Mouse (Mus musculus) olfactory bulb, adult 2 months (tissue): ENCODE measurements around the gene Tmed1. TPM values are rescaled to one million over a fixed set of nuclear protein-coding genes. Genes with fewer than 3 reads are reported as not detected.

Experiments
- H3K27ac ChIP-seq: fragments of 200-500 bp; 2 replicates; pipeline ENCODE4 v1.5.1; 2012; ENCODE audit warnings: low read depth, low read length; ENCODE audit not compliant: insufficient read depth
- H3K4me1 ChIP-seq: fragments of 200-500 bp; 2 replicates; pipeline ENCODE4 v1.6.1; 2012; ENCODE audit warnings: low read length; ENCODE audit not compliant: control insufficient read depth, insufficient read depth
- H3K4me3 ChIP-seq: fragments of 200-500 bp; 2 replicates; pipeline ENCODE4 v1.5.1; 2012; ENCODE audit warnings: mild to moderate bottlenecking, low read depth, low read length, moderate library complexity; ENCODE audit not compliant: insufficient read depth
- CTCF ChIP-seq: fragments of 200-500 bp; IDR thresholded peaks from 2 replicates; pipeline ENCODE4 v1.5.1; 2012; ENCODE audit warnings: low read depth, mild to moderate bottlenecking, low read length, moderate library complexity; ENCODE audit not compliant: insufficient read depth
- POLR2A ChIP-seq: fragments of 200-500 bp; IDR thresholded peaks from 2 replicates; pipeline ENCODE4 v1.6.1; 2012; ENCODE audit warnings: mild to moderate bottlenecking, low read depth, low read length, moderate library complexity; ENCODE audit not compliant: insufficient read depth
- WGBS: fragments of 180-500 bp; shearing (Covaris S2); methylation state at CpG from one replicate; pipeline ENCODE4 v1.1.7; 2018; 5-methylcytosine and 5-hydroxymethylcytosine counted together
- polyA plus RNA-seq: library from polyadenylated mRNA; stranded (reverse); fragments of >200 nt; gene quantifications from 2 replicates; pipeline ENCODE4 v1.2.4, GENCODE M21; 2012; ENCODE audit warnings: low replicate concordance; ENCODE audit not compliant: missing spikeins, insufficient read depth, insufficient read length

Gene Tmed1
- polyA plus RNA-seq, 1 experiment: not detected

DNA sequence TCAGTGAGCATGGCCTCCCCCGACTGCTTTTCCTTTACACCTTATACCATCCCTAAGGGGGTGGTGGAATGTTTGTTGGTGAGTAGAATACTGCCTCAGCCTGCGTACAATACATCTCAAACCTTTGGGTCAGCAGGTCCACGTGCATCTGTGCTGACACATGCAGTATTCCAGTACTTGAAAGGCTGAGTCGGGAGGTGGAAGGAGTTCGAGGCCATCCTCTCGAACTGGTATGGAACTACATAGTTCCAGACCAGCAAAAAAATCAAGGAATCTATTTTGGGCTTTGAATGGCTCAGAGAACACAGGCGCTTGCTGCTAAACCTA lies 600 bp upstream of the Tmed1 start:
- TF ChIP-seq POLR2A (no peak), CTCF (no peak)
- peaks cover 8% of the 10 kb centered on the region for H3K4me1 ChIP-seq
- peak overlapping the region; percentile 95 for H3K4me3 ChIP-seq
- peak overlapping the region; percentile 92 for H3K27ac ChIP-seq
- WGBS: 3% methylated on average over 7 of the region's 7 CpGs

DNA sequence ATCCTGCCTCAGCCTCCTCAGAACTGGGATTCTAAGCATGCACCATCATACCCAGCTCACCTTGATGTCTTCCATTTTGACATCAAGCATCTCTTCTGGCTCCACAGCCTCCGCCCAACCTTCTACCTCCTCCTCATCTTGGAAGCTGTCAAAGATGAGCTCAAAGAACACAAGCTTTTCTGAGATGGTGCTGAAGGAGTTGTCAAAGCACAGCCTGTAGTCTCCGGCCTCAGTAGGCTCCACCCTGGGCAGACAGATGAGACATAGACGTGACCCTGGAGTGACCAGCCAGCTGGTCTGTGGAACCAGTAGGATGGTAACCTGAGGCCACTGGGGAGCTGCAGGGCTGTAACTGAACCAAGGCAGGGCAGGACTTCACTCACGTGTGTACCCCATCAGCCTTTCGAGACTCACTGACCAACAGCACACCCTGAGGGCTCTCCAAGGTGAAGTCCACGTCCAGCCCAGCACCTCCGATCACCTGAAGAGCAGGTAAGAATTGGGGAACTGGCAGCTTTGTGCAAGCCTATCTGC lies 1.1 kb downstream of the Tmed1 start:
- WGBS: 76% methylated on average over 7 of the region's 7 CpGs

DNA sequence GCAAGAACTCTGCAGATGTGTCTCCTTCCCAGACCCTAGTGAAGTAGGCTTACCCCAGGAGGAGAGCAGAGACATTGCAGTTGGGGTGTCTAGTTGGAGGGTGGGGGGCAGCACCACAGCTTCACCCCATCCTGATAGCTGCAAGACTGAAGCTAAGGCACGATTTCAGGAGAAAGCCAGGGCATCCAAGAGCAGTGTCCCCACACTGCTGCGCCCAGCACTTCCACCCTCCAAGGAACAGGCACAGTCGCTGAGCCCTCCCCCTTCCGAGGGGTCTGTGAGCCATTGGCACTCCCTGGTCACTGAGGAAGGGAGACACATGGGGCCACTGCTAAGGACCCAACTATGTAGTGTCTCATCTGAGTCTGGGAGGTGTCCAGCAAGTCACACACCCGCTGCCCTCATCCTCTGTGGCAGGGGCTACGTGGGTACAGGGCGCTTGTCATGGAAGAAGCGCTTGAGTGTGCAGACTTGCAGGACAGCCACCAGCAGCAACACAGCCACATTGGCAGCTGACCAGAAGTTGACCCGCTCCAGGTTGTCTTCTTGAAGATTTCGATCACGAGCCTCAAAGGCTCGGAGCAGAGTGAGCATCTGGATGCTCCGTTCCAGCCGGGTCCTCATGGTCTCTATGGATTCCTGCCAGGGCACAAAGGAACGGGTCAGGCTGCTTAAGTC lies 2.2 kb downstream of the Tmed1 start:
- Histone ChIP-seq H3K27ac (no peak overlapping the region), H3K4me1 (peaks cover 8% of the 10 kb centered on the region), H3K4me3 (no peak overlapping the region)
- WGBS: 86% methylated on average over 15 of the region's 15 CpGs
- TF ChIP-seq CTCF (no peak), POLR2A (no peak)

More for the DNA sequence above, 1.1 kb downstream of the Tmed1 start:
- Histone ChIP-seq H3K27ac (no peak overlapping the region), H3K4me1 (peaks cover 8% of the 10 kb centered on the region), H3K4me3 (0 out of 2 replicates have a peak overlapping the region, but pooled peaks have one; percentile 2)
- TF ChIP-seq POLR2A (no peak), CTCF (no peak)

DNA sequence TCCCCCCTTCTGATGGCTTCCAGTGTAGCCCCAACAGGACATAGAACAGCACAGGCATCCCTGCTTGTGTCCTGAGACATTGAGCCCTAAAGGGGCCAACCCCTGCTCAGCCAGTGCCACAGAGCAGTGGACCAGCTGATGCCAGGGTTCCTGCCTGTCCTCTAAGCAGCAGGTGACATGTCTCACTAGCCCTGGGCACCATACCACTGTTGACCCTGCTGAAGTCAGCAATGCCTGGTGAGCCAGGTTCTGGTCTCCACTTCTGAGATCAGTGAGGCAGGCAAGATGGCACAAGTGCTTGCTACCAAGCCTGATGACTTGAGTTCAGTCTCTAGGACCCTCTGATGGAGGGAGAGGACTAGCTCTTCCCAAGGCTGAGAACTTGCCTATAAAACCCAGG lies 4.3 kb downstream of the Tmed1 start:
- Histone ChIP-seq H3K4me1 (peaks cover 8% of the 10 kb centered on the region), H3K27ac (no peak overlapping the region), H3K4me3 (no peak overlapping the region)
- TF ChIP-seq POLR2A (no peak), CTCF (no peak)

DNA sequence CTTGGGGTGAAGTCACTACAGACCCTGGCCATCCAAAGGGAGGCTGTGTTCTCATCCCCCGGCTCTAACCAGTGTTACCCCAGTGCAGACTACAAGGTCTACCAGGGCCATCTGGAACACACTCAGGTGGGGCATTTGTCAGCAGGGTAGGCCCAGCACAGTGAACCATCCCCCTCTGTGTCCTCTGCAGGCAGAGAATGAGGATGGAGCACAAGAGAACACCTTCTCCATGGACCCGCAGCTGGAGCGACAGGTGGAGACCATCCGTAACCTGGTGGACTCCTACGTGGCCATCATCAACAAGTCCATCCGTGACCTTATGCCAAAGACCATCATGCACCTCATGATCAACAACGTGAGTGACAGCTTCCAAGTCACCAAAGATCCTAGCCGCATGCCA lies 6.7 kb downstream of the Tmed1 start:
- 94% methylated on average over 8 of the region's 8 CpGs for whole genome bisulfite sequencing
- no peak overlapping the region for H3K27ac ChIP-seq
- no peak overlapping the region for H3K4me3 ChIP-seq
- TF ChIP-seq CTCF (no peak), POLR2A (no peak)
- 0 out of 2 replicates have a peak, but pooled peaks cover 2% of the 10 kb centered on the region for H3K4me1 ChIP-seq

DNA sequence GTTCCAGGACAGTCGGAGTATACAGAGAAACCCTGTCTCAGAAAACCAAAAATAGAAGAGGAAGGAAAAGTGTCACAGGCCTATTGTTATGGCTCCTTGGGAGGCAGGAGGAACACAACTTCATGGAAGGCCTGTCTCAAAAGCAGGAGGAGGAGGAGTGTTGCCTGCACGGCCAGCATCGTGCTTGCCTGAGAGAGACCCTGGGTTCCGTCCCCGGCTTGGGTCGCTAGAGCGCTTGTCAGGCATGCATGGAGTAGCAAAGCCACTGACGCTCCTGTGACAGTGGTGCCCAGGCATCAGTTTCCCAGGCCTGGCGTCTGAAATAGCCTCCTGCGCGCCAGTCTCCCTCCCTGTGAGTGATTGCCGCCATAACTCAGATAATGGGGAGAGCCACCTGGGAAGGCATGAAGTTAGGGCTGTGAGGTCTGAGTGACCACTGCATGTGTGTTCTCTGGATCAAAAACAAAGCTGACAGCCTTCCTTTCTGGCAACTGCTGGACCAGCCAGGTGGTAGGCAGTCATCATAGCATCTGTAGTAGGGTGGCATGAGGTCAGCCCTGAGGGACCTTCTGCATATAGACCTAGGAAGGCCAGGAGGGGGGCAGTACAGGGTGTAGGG lies 11.7 kb downstream of the Tmed1 start:
- 83% methylated on average over 12 of the region's 12 CpGs for WGBS
- H3K4me3 ChIP-seq: no peak overlapping the region
- TF ChIP-seq POLR2A (no peak), CTCF (no peak)
- H3K4me1 ChIP-seq: peaks cover 39% of the 10 kb centered on the region
- no peak overlapping the region for H3K27ac ChIP-seq

DNA sequence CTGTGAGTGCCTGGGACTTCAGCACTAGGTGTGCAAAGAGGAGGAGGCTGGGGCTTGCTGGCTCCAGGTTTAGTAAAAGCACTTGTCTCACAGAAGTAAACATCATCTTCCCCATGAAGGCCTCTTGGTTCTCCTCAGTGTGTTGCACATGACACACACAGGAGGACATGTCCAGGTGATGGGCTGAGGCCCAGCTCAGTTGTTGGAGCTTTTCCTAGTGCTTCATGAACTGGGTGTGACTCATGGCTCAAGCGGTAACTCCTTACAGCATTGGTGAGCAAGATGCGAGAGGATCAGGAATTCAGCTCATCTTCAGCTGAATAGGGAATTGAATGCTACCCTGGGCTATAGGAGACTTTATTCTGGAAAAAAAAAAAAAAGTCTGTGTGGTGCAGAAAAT lies 12.4 kb downstream of the Tmed1 start:
- H3K4me1 ChIP-seq: peaks cover 39% of the 10 kb centered on the region

DNA sequence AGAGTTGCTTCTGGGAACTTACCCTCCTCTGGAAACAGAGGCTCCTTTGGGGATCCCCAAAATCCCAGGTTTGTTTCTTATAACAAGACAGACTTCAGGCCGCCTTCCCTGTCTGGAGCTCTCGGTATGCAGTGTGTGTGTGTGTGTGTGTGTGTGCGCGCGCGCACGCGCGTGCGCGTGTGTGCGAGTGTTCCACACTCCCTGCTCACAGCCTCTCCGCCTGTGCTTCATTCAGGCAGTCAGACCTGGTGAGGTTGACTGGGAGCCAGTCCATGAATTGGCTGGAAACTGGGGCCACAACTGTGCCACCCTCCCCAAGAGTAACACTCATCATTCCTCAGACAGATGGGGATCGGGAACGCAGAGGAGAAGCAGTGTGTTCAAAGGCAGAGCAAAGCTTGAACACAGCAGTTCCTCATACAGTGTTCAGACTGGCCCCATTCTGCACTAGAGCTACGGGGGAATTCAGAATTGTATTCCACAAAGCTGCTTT lies 13.0 kb downstream of the Tmed1 start:
- H3K4me1 ChIP-seq: peaks cover 39% of the 10 kb centered on the region
- TF ChIP-seq CTCF: no peak
- no peak overlapping the region for H3K4me3 ChIP-seq
- no peak overlapping the region for H3K27ac ChIP-seq
- WGBS: 88% methylated on average over 16 of the region's 16 CpGs

More for the DNA sequence above, 12.4 kb downstream of the Tmed1 start:
- H3K27ac ChIP-seq: no peak overlapping the region
- H3K4me3 ChIP-seq: no peak overlapping the region
- WGBS: 54% methylated on average over 2 of the region's 2 CpGs
- TF ChIP-seq POLR2A (no peak), CTCF (no peak)

DNA sequence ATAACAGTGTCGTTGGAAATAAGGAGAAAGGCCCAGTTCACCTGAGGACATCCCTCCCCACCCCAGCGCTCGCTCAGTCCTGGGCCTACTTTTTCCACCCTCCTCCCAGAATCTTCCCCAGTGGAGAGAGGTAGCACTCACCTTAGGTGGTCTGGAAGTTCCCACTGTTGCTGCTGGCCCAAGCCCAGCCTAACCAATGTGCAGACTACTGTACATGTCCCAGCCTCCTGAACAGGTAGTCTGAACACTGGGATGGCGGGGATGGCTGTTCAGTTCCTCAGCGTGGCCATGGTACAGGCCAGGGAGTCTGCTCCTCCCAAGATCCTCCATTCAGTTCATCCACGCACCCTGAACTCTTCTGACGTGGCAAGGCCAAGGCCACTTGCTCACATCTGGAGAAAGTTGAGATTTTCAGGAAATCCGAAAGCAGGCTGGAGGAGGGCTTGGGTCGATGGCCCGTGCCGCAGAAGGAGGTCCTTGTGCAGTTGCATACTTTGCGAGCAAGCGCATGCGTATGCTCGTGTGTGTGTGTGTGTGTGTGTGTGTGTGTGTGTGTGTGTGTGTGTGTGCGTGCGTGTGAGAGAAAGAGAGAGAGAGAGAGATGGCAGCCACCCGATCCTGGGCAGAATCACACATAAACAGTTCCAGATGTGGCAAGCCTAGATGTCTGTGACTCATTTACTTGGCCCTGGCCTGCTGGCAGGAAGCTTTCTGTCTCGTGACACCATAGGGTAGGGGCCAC lies 13.6 kb downstream of the Tmed1 start:
- TF ChIP-seq POLR2A (no peak), CTCF (no peak)

More for the DNA sequence above, 13.6 kb downstream of the Tmed1 start:
- 78% methylated on average over 19 of the region's 19 CpGs for WGBS
- H3K4me1 ChIP-seq: peaks cover 39% of the 10 kb centered on the region
- H3K27ac ChIP-seq: no peak overlapping the region
- H3K4me3 ChIP-seq: no peak overlapping the region
